Mouse (Mus musculus): Measurements from ENCODE around the gene Jmy. TPM values are rescaled to one million over a fixed set of nuclear protein-coding genes. Genes with fewer than 3 reads are reported as not detected.

Gene Jmy
- polyA plus RNA-seq, 1 experiment = 13.4 TPM

DNA sequence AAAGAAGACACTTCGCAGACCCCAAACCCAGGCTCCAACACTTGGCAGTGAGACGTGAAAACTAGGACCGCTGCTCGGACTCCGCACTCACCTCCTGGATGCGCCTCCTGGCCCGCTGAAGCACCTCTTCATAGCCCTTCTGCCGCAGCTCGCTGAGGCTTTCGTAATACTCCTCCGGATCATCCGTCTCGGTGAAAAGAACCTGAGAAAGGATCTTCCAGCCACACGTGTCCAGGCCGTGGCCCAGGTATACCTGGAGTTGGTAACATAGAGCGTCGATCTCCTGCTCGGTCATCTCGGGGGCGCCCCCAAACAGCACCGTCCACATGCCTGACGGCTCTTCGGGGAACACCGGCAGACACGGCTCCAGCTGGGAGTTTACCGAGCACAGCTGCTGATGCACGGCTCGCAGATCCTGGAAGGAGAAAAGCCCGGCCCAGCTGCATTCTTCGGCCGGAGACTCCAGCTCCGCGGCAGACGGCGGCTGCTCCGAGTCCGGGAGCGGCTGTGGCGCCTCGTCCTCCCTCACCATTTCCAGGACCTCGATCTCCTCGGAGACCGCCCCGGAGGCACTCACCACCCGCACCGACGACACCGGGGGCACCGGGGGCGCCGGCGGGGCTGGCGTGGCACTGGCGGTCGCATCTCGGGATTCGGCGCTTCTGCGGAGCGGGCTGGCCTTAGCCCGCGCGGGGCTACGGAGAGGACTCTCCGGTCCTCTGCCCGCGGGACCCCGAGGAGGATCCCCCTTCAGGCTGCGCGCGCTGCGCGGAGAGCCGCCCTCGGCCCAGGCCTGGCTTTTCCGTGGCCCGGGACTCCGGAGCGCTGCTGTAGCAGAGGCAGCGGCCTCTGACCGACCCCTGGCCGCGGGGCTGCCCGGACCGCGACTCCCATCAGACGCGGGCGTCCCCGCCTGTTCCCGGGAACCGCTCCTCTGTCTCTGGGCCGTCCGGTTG lies 1.1 kb downstream of the Jmy start:
- H3K4me3 ChIP-seq (ENCODE audit: low read depth, low read length) = peak overlapping the region; percentile 96
- H3K4me1 ChIP-seq (ENCODE audit: control insufficient read depth, insufficient read depth, low read length) = no peaks in the 10 kb centered on the region
- H3K27me3 ChIP-seq (ENCODE audit: control insufficient read depth, insufficient read depth, low read length, poor library complexity, severe bottlenecking) = no peaks in the 10 kb centered on the region
- TF ChIP-seq CTCF (IDR thresholded peaks at IDR 0.05; ENCODE audit: low read depth, low read length) = no peak
- no peak for TF ChIP-seq POLR2A (IDR thresholded peaks at IDR 0.05; ENCODE audit: insufficient read depth, low read length)
- TF ChIP-seq EP300 (IDR thresholded peaks at IDR 0.05; ENCODE audit: insufficient read depth, low read depth, low read length) = no peak
- no peaks in the 10 kb centered on the region for H3K9me3 ChIP-seq (replicated peaks; ENCODE audit: control insufficient read depth, insufficient read depth, low read length, poor library complexity, severe bottlenecking)
- peak overlapping the region; percentile 13; the same call in 1 of the 2 replicates for H3K27ac ChIP-seq (ENCODE audit: insufficient read depth, low read length)
- H3K36me3 ChIP-seq (ENCODE audit: control insufficient read depth, insufficient read depth, low read length, poor library complexity, severe bottlenecking) = no peaks in the 10 kb centered on the region
- peak overlapping the region; percentile 75 for H3K9ac ChIP-seq (ENCODE audit: low read depth, poor library complexity, severe bottlenecking)

DNA sequence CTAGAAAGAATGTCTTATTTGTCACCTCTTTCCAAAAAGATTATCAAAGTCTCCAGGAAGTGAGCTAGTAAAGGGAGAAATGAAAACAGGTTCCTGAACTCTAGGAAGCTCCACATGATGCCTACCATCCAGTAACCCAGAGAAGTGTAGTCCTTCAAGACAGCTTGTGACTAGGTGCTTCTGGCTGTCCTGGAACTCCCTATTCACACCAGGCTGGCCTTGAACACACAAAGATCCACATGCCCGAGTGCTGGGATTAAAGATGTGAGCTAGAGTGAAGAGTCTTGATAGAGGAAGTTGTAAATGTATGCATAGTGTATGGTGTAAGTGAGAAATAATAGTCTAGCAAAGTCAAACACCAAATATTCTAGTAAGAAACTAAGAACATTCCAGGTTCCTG lies 2.6 kb downstream of the Jmy start:
- H3K27me3 ChIP-seq (ENCODE audit: control insufficient read depth, insufficient read depth, low read length, poor library complexity, severe bottlenecking) = no peaks in the 10 kb centered on the region
- no peak for TF ChIP-seq POLR2A (IDR thresholded peaks at IDR 0.05; ENCODE audit: insufficient read depth, low read length)
- no peak for TF ChIP-seq EP300 (IDR thresholded peaks at IDR 0.05; ENCODE audit: insufficient read depth, low read depth, low read length)
- no peak for TF ChIP-seq CTCF (IDR thresholded peaks at IDR 0.05; ENCODE audit: low read depth, low read length)
- H3K4me3 ChIP-seq (ENCODE audit: low read depth, low read length) = no peak overlapping the region
- H3K9me3 ChIP-seq (replicated peaks; ENCODE audit: control insufficient read depth, insufficient read depth, low read length, poor library complexity, severe bottlenecking) = no peaks in the 10 kb centered on the region
- no peaks in the 10 kb centered on the region for H3K4me1 ChIP-seq (ENCODE audit: control insufficient read depth, insufficient read depth, low read length)
- H3K9ac ChIP-seq (ENCODE audit: low read depth, poor library complexity, severe bottlenecking) = no peak overlapping the region
- no peaks in the 10 kb centered on the region for H3K36me3 ChIP-seq (ENCODE audit: control insufficient read depth, insufficient read depth, low read length, poor library complexity, severe bottlenecking)
- H3K27ac ChIP-seq (ENCODE audit: insufficient read depth, low read length) = no peak overlapping the region

DNA sequence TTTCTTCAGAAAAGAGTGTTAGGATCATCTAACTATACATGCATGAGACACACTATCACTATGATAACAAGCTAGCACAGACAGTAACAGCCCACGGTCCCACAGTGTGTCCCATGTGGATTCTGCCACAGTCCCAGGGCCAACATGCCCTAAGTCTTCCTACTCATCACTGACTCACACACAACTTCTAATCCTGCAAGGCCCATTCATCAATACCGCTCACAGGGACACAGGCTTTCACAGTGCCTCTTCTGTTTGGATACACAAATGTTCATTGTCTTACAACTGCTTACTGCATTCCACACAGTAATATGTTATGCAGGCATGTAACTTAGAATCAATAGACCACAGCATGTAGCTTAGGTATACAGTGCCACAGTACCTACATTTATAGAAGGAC lies 11.1 kb downstream of the Jmy start:
- Histone ChIP-seq H3K9ac (ENCODE audit: low read depth, poor library complexity, severe bottlenecking) (no peak overlapping the region), H3K27ac (ENCODE audit: insufficient read depth, low read length) (no peak overlapping the region), H3K36me3 (ENCODE audit: control insufficient read depth, insufficient read depth, low read length, poor library complexity, severe bottlenecking) (peaks cover 2% of the 10 kb centered on the region; the same call in 1 of the 2 replicates), H3K27me3 (ENCODE audit: control insufficient read depth, insufficient read depth, low read length, poor library complexity, severe bottlenecking) (no peaks in the 10 kb centered on the region), H3K4me1 (ENCODE audit: control insufficient read depth, insufficient read depth, low read length) (no peaks in the 10 kb centered on the region), H3K9me3 (replicated peaks; ENCODE audit: control insufficient read depth, insufficient read depth, low read length, poor library complexity, severe bottlenecking) (no peaks in the 10 kb centered on the region), H3K4me3 (ENCODE audit: low read depth, low read length) (no peak overlapping the region)
- TF ChIP-seq POLR2A (IDR thresholded peaks at IDR 0.05; ENCODE audit: insufficient read depth, low read length) (no peak), EP300 (IDR thresholded peaks at IDR 0.05; ENCODE audit: insufficient read depth, low read depth, low read length) (no peak), CTCF (IDR thresholded peaks at IDR 0.05; ENCODE audit: low read depth, low read length) (no peak)

GRCm38 (mm10) chr13:93487734-93488133 lies 11.9 kb downstream of the Jmy start:
- no peaks in the 10 kb centered on the region for H3K9me3 ChIP-seq (replicated peaks; ENCODE audit: control insufficient read depth, insufficient read depth, low read length, poor library complexity, severe bottlenecking)
- H3K9ac ChIP-seq (ENCODE audit: low read depth, poor library complexity, severe bottlenecking) = no peak overlapping the region
- peaks cover 2% of the 10 kb centered on the region; the same call in 1 of the 2 replicates for H3K36me3 ChIP-seq (ENCODE audit: control insufficient read depth, insufficient read depth, low read length, poor library complexity, severe bottlenecking)
- H3K4me3 ChIP-seq (ENCODE audit: low read depth, low read length) = no peak overlapping the region
- H3K27me3 ChIP-seq (ENCODE audit: control insufficient read depth, insufficient read depth, low read length, poor library complexity, severe bottlenecking) = no peaks in the 10 kb centered on the region
- TF ChIP-seq EP300 (IDR thresholded peaks at IDR 0.05; ENCODE audit: insufficient read depth, low read depth, low read length) (no peak), POLR2A (IDR thresholded peaks at IDR 0.05; ENCODE audit: insufficient read depth, low read length) (no peak), CTCF (IDR thresholded peaks at IDR 0.05; ENCODE audit: low read depth, low read length) (no peak)
- H3K27ac ChIP-seq (ENCODE audit: insufficient read depth, low read length) = no peak overlapping the region
- no peaks in the 10 kb centered on the region for H3K4me1 ChIP-seq (ENCODE audit: control insufficient read depth, insufficient read depth, low read length)

DNA sequence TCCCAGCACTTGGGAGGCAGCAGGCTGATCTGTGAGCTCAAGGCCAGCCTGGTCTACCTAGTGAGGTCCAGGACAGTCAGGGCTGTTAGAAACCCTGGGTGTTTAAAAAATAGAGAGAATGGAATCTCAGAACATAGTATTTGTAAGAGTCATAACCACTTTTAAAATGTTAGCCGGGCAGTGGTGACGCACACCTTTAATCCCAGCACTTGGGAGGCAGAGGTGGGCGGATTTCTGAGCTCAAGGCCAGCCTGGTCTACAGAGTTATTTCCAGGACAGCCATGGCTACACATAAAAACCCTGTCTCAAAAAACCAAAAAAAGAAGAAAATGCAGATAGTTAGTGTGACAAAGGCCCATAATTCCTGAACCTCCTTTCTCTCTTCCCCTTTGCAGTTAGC lies 15.3 kb downstream of the Jmy start:
- H3K4me3 ChIP-seq (ENCODE audit: low read depth, low read length) = no peak overlapping the region
- no peak for TF ChIP-seq CTCF (IDR thresholded peaks at IDR 0.05; ENCODE audit: low read depth, low read length)
- no peak for TF ChIP-seq EP300 (IDR thresholded peaks at IDR 0.05; ENCODE audit: insufficient read depth, low read depth, low read length)
- TF ChIP-seq POLR2A (IDR thresholded peaks at IDR 0.05; ENCODE audit: insufficient read depth, low read length) = no peak
- H3K27ac ChIP-seq (ENCODE audit: insufficient read depth, low read length) = no peak overlapping the region
- H3K36me3 ChIP-seq (ENCODE audit: control insufficient read depth, insufficient read depth, low read length, poor library complexity, severe bottlenecking) = no peaks in the 10 kb centered on the region
- H3K9me3 ChIP-seq (replicated peaks; ENCODE audit: control insufficient read depth, insufficient read depth, low read length, poor library complexity, severe bottlenecking) = no peaks in the 10 kb centered on the region
- no peaks in the 10 kb centered on the region for H3K27me3 ChIP-seq (ENCODE audit: control insufficient read depth, insufficient read depth, low read length, poor library complexity, severe bottlenecking)
- no peak overlapping the region for H3K9ac ChIP-seq (ENCODE audit: low read depth, poor library complexity, severe bottlenecking)
- H3K4me1 ChIP-seq (ENCODE audit: control insufficient read depth, insufficient read depth, low read length) = no peaks in the 10 kb centered on the region

- no peaks in the 10 kb centered on the region for H3K9me3 ChIP-seq (replicated peaks; ENCODE audit: control insufficient read depth, insufficient read depth, low read length, poor library complexity, severe bottlenecking)
- H3K27me3 ChIP-seq (ENCODE audit: control insufficient read depth, insufficient read depth, low read length, poor library complexity, severe bottlenecking) = no peaks in the 10 kb centered on the region
- H3K27ac ChIP-seq (ENCODE audit: insufficient read depth, low read length) = no peak overlapping the region
- no peaks in the 10 kb centered on the region for H3K36me3 ChIP-seq (ENCODE audit: control insufficient read depth, insufficient read depth, low read length, poor library complexity, severe bottlenecking)
- H3K9ac ChIP-seq (ENCODE audit: low read depth, poor library complexity, severe bottlenecking) = no peak overlapping the region
- H3K4me3 ChIP-seq (ENCODE audit: low read depth, low read length) = no peak overlapping the region
- TF ChIP-seq EP300 (IDR thresholded peaks at IDR 0.05; ENCODE audit: insufficient read depth, low read depth, low read length) = no peak
- no peaks in the 10 kb centered on the region for H3K4me1 ChIP-seq (ENCODE audit: control insufficient read depth, insufficient read depth, low read length)
Observed at GRCm38 (mm10) chr13:93481110-93481509, 18.5 kb downstream of the Jmy start.
